Mouse (Mus musculus) bone marrow macrophage, adult 2 months (primary cell): Measurements from ENCODE around the gene Neurog3. TPM values are rescaled to one million over a fixed set of nuclear protein-coding genes. Genes with fewer than 3 reads are reported as not detected.

ENCODE experiments used
- H3K27ac ChIP-seq: 2 replicates; pipeline ENCODE4 v1.5.1; 2012; ENCODE audit warnings: low read depth, low read length; ENCODE audit not compliant: insufficient read depth
- H3K4me1 ChIP-seq: 2 replicates; pipeline ENCODE4 v1.6.1; 2012; ENCODE audit warnings: low read length; ENCODE audit not compliant: control insufficient read depth, insufficient read depth
- H3K4me3 ChIP-seq: 2 replicates; pipeline ENCODE4 v1.5.1; 2012; ENCODE audit warnings: mild to moderate bottlenecking, low read length, moderate library complexity; ENCODE audit not compliant: insufficient read depth
- CTCF ChIP-seq: IDR thresholded peaks from 2 replicates; pipeline ENCODE4 v1.5.1; 2012; ENCODE audit warnings: low read depth, mild to moderate bottlenecking, low read length, moderate library complexity
- POLR2A ChIP-seq: IDR thresholded peaks from 2 replicates; pipeline ENCODE4 v1.6.1; 2012; ENCODE audit warnings: mild to moderate bottlenecking, low read depth, low read length, borderline replicate concordance
- polyA plus RNA-seq: library from polyadenylated mRNA; stranded (reverse); fragments of >200 nt; gene quantifications from 2 replicates; pipeline ENCODE4 v1.2.4, GENCODE M21; 2012; ENCODE audit not compliant: missing spikeins, insufficient read depth, insufficient read length

Gene Neurog3
- polyA plus RNA-seq, 1 experiment, result not detected

DNA sequence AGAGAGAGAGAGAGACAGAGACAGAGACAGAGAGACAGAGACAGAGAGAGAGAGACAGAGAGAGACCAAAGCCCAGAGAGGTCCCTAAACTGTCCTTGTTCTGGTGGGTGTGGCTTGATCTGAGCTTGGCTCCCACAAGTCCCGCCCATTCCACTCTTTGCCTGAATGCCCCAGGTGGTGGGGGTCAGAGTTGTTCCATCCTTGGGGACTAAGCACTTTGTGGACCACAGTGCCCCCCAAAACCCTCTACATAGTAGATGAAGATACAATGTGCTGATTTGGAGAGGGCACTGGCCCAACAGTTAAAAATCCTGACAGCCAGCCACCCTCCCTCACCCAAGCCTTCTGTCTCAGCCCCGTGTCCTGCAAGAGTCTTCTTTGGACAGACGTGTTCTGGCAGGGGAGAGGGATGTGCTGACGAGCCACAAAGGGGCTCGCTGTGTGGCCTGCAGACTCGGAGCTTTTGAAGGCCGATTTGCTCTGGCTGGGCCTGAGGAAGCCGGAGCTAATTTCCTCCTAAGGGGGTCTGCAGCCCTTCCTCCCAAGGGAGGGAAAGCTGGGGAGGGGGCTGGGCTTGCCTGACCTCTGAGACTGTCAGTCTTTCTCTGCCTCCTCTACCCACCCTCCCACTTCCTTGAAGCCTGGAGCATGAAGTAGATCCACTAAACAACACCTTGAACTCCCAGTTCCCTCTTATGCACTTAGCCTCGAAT lies 40.1 kb downstream of the Neurog3 start:
- no peaks in the 10 kb centered on the region for H3K4me1 ChIP-seq
- H3K4me3 ChIP-seq, result no peak overlapping the region
- no peak overlapping the region for H3K27ac ChIP-seq
- no peak for TF ChIP-seq POLR2A
- no peak for TF ChIP-seq CTCF

DNA sequence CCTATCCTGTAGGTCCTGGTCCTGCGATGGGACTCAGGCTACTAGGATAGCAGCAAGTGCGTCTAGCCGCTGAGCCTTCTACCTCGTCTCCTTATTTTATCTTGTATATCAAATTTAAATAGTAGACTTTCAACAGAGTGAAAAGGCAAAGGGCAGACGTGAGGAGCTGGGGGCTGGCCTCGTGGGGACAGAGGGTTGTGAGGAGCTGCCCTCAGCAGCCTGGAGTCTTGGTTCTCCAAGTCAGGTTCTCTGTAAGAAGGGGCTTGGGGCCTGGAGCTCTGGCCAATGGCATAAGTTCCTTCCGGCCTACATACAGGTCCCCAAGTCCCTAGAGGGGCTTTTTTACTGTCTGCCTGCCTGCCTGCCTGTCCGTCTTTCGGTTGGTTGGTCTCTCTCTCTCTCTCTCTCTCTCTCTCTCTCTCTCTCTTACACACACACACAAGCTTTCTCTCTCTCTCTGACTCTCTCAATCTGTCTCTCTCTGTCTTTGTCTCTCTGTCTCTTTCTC lies 41.1 kb downstream of the Neurog3 start:
- H3K27ac ChIP-seq, result no peak overlapping the region
- H3K4me1 ChIP-seq, result no peaks in the 10 kb centered on the region
- no peak overlapping the region for H3K4me3 ChIP-seq
- TF ChIP-seq CTCF (no peak), POLR2A (no peak)

DNA sequence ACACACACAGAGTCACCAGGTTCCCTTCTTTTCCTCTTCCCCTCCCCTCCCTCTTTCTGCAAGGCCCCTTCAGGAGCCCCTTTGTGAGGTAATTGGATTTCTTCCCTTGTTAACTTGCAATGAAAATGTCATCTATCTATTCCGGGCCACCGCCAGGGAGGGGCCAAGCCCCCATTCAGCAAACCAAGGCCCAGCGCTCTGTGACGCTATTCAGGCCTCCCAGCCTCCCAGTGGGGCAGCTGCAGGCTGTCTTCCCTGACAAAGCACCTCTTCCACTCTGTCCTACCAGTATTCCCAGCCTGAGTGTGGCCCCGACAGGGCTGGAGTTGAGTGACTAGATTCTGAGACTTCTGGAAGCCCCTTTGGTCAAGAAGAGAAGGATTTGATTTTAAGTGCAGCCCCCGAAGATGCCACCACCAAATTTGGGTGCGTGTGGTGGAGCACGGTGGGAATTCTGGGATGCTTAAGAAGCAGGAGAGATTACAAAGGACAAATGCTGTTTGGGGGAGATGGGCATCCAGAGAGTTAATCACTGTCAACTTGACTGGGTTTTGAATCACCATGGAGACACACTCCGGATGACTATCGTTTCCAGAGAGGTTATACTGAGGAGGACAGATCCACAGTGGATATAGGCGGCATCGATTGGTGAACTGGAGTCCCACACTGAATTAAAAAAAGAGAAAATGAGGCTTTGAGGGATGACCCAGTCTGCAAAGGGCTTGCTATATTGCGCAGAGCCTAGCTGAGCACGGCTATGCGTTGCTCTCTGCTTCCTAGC lies 41.8 kb downstream of the Neurog3 start:
- no peak overlapping the region for H3K27ac ChIP-seq
- no peak overlapping the region for H3K4me3 ChIP-seq

DNA sequence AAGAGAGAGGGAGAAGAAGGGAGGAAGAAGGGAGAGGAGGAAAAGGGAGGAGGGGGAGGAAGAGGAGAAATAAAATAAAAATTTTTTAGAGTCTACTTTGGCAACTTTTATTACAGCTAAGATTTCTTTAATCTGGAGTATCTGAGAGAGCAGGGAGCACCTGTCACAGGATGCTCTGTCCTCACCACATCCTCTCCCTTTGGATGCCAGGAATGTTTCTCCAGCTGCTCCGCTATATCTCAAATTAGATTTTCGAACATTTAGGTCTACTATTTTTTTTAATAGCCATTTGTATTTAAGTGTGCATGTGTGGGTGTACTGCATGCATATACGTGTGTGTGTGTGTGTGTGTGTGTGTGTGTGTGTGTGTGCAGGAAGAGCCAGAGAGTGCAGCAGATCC lies 47.1 kb downstream of the Neurog3 start:
- Histone ChIP-seq H3K27ac (no peak overlapping the region), H3K4me3 (no peak overlapping the region), H3K4me1 (no peaks in the 10 kb centered on the region)
- TF ChIP-seq CTCF, result no peak
- TF ChIP-seq POLR2A, result no peak

More for the DNA sequence above, 41.8 kb downstream of the Neurog3 start:
- TF ChIP-seq POLR2A (no peak), CTCF (no peak)
- no peaks in the 10 kb centered on the region for H3K4me1 ChIP-seq

DNA sequence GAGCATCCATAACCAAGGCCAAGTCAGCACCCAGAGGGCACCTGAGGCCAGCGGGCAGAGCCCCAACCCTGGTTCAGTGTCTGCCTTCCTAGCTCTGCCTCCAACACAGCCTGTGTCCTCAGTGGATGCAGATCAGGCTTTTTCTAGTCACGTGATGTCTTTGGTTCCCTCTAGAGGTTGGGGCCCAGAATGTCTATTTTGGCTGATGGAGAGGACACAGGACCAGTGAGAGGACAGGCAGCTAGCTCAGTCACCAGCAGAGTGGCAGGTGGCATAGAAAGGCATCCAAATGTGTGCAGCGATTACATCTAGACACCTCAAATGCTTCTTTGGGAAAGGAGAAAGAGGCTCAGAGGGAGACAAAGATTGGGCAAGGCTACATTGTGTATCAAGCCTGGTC lies 48.8 kb downstream of the Neurog3 start:
- H3K4me1 ChIP-seq, result no peaks in the 10 kb centered on the region
- no peak overlapping the region for H3K27ac ChIP-seq
- no peak for TF ChIP-seq CTCF
- TF ChIP-seq POLR2A, result no peak
- no peak overlapping the region for H3K4me3 ChIP-seq

DNA sequence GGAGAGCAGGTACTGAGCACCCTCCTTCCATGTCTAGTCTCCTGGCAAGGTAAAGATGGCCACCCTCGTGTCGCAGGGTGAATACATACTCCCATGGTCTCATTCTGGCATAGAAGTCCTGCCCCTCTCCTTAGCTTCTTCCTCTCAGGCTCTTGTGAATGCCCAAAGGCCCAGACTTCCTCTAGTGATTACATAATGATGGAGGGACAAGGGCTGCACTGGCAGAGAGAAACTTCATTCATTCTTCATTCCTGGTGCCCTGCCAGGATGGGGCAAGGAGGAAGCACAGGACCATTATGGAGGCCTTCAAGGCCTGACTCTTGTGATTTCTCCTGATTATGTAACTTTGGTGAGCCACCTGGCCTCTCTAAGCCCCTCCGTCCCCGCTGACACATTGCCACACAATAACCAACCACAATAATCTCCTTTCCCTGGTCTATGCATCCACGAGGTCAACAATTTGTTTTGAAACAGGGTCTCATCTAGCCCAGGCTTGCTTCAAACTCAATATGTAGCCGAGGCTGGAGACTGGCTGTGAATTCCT lies 49.7 kb downstream of the Neurog3 start:
- no peak overlapping the region for H3K4me3 ChIP-seq
- H3K4me1 ChIP-seq, result no peaks in the 10 kb centered on the region
- no peak for TF ChIP-seq POLR2A
- TF ChIP-seq CTCF, result no peak
- no peak overlapping the region for H3K27ac ChIP-seq

DNA sequence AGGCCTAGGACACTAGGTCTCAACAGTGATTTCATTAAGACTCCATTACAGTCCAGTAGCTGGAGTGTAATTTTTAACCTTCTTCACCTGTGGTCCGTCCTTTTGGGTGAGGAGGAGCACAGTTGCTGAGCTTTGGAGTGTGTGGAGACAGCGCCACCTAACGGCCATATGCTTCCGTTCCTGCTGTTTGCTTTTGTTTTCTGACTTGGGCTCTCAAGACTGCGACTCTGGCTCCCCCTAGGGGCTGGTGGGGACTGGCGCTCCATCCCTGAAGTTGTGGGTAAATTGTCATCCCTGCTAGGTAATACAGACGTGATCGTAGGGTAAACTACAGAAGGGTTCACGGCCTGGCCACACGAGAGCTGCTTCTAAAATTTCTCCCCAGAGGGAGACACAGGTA lies 50.2 kb downstream of the Neurog3 start:
- Histone ChIP-seq H3K4me1 (no peaks in the 10 kb centered on the region), H3K4me3 (no peak overlapping the region), H3K27ac (no peak overlapping the region)
- no peak for TF ChIP-seq POLR2A
- peak; percentile 99 for TF ChIP-seq CTCF

Other genes starting within 250 kb of the Neurog3 start
- not detected in 2 replicates for gene Col13a1, start 154.0 kb upstream of the Neurog3 start, polyA plus RNA-seq
- not detected in 2 replicates for gene Fam241b, start 10.8 kb downstream of the Neurog3 start, polyA plus RNA-seq
- gene Tspan15, start 98.2 kb downstream of the Neurog3 start, polyA plus RNA-seq, result 0.37 TPM in 1 of 2 replicates, not detected in the other
- gene Tacr2, start 119.3 kb downstream of the Neurog3 start, polyA plus RNA-seq, result not detected in 2 replicates
- 37.9 and 45.1 TPM in 2 replicates for gene Hk1, start 246.8 kb downstream of the Neurog3 start, polyA plus RNA-seq